Mouse (Mus musculus): Measurements from ENCODE around the gene Itk. TPM values are rescaled to one million over a fixed set of nuclear protein-coding genes. Genes with fewer than 3 reads are reported as not detected.

The Itk gene
- 320 TPM for polyA plus RNA-seq (2017; shearing (Covaris generic))

DNA sequence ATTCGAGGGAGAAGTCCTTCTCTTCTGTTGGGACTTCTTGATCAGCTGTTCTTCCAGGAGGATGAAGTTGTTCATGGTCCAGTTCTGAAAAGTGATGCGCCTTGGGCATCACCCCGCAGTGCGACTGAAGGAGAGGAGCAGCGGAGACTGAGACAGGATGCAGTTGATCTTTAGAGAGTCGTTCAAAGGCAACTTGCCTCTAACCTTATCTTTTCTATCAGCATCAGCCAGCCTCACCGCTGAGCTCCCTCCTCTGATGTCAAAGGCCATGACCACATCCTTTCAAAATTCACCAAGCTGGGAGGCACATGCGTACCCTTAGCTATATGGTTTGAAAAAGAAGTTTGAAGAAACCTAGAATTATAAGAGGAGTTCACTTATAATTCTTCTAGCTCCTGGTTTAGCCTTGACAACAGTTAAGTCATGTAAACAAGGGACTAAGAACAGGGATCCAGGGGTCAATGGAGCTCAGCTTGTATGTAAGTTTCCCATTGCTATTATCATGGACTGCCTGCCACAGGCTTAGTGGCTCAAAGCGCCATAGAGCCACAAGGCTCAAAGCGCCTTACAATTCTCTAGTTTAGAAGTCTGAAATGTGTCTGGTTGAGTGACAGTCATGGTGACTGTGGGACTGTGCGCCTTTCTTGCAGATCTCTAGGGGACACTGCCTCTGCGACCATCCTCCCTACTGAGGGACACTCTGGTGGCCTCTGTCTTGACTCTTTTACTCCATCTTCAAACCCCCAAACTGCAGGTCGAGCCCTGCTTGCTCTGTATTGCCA is at the start of gene Itk:
Gene Itk, minus strand, starts transcription at position 180 of the 782 bp plus-strand sequence.

DNA sequence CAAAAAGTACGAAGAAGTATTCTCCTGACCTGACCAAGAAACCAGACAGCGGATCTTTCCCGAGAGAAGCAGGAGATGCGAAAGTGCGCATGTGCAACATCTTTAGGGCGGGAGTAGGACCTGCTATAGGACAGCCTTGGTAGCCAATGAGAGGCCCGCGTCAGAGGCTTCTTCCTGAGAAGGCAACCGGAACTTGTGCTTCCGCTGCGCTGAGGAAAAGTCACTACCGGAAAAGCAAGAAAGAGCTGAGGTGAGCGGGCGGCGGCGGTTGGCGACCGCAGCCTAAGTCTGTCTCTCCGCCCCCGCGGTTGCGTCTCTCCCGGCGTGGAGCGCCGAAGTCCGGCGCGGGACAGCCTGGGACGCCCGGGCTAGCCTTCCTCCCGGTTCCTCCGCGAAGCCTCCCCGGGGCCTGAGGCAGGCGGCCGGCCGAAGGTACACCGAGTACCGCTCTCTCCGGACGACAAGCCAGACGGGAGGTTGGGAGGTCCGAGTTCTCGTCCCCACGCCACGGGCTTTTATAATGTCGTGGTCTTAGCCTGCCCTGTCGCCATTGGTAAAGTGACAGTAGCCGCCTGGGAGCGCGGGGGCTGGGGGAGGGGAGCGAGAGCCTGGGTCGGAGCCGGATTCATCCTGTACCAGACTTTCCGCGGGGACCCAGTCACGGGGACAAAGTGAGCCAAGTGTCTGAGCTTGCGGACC is 47.6 kb upstream of the Itk start, which contains the start of gene Med7:
Gene Med7, plus strand, starts transcription at position 166 of the 699 bp plus-strand sequence.

GRCm38 (mm10) chr11:46396167-46396859 is 7.0 kb upstream of the Itk start, which contains the start of gene Fam71b:
Gene Fam71b (plus strand): TSS chr11:46396559.

DNA sequence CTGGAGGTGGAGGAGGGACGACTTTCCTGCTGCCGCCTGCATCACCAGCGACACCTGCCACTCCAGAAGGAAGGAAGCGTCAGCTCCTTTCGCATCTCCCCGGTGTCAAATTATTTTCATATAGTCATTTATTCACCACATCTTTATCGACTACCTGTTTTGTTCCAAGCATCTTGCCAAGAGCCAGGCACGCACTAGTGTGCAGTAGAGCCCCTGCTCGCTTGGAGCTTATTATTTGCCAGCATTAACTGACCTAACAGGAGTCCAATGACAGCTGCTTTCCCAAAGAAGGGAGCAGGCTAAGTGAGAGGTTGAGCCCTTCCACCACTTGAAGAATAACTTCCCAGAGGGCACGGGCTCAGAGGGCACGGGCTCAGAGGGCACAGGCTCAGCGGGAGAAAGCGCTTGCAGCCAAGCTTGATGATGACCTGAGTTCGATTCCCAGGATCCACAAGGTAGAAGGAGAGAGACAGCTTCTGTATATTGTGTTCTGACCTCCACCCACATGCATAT is 76.7 kb downstream of the Itk start, which contains the start of gene Cyfip2:
Gene Cyfip2, minus strand, starts transcription at position 337 of the 513 bp plus-strand sequence.

Other genes with a start within 250 kb of the Itk start
- 0.30 TPM for gene Nipal4, start 223.0 kb downstream of the Itk start, polyA plus RNA-seq (2017; shearing (Covaris generic))
- gene Fndc9, start 154.0 kb downstream of the Itk start, polyA plus RNA-seq (2017; shearing (Covaris generic)) = 0.88 TPM
- 192 TPM for gene Cyfip2, start 76.7 kb downstream of the Itk start, polyA plus RNA-seq (2017; shearing (Covaris generic))
- gene Fam71b, start 7.0 kb upstream of the Itk start, polyA plus RNA-seq (2017; shearing (Covaris generic)) = 0.71 TPM
- 65.3 TPM for gene Med7, start 47.4 kb upstream of the Itk start, polyA plus RNA-seq (2017; shearing (Covaris generic))
- 2.3 TPM for gene Havcr2, start 65.4 kb upstream of the Itk start, polyA plus RNA-seq (2017; shearing (Covaris generic))
- gene Gm12169, start 134.7 kb upstream of the Itk start, polyA plus RNA-seq (2017; shearing (Covaris generic)) = 0.28 TPM
- gene BC053393, start 182.0 kb upstream of the Itk start, polyA plus RNA-seq (2017; shearing (Covaris generic)) = not detected
- gene Dppa1, start 239.7 kb upstream of the Itk start, polyA plus RNA-seq (2017; shearing (Covaris generic)) = not detected

Measured in inflammation-experienced regulatory T-cells, adult 16 weeks (primary cell).